ENCODE assay signal across 9 mouse cellular contexts in genomic region chr1:135282536-135283286, GRCm38 (mm10). TPM values are rescaled to one million over a fixed set of nuclear protein-coding genes. Genes with fewer than 3 reads are reported as not detected.
A peak's percentile ranks its signal among the peaks of the same experiment; 100 is the strongest.
DNase-seq lines count a peak whose midpoint lies in the region; ATAC-seq and TF ChIP-seq lines count a peak whose summit lies in the region.
"Had no signal": no experiment of that assay in that cellular context is flagged by ENCODE, and none has a peak within 500 bp of the region (broad histone marks: within the 10 kb centered on the region; RNA-seq: fewer than 3 reads in every experiment).

No protein-coding gene starts in this region.

- no peak for TF ChIP-seq CTCF in CH12.LX (conservative IDR thresholded peaks at IDR 0.05 in 1 of 2, IDR thresholded peaks at IDR 0.05 in 1 of 2; ENCODE audit: low read depth in 2 of 2, low read length in 2 of 2)

- peak overlapping the region; percentile 92 for H3K9ac ChIP-seq in CH12.LX (ENCODE audit: insufficient read depth, low read depth)
- H3K9ac ChIP-seq in forebrain, embryonic 13.5 days, result peak overlapping the region; percentile 94

- no peak overlapping the region; the same call in 1 of the 2 replicates for H3K27ac ChIP-seq in CH12.LX (ENCODE audit: insufficient read depth, low read depth)
- 0 out of 2 replicates have a peak overlapping the region, but pooled peaks have one; percentile 92 for H3K27ac ChIP-seq in forebrain, embryonic 13.5 days

- no peaks in the 10 kb centered on the region for H3K9me3 ChIP-seq in CH12.LX (replicated peaks; ENCODE audit: low read length)
- no peaks in the 10 kb centered on the region for H3K9me3 ChIP-seq in forebrain, embryonic 13.5 days (replicated peaks)

- ATAC-seq in forebrain, embryonic 13.5 days, result no peak

- dilution Hi-C loops in CH12.LX (cut with MboI; ENCODE audit: extremely low pct_ligation_motif_present, extremely low pct_unique_long_range_greater_than_20kb, low sequenced_read_pairs), result no loop called here

- H3K36me3 ChIP-seq in CH12.LX (replicated peaks in 1 of 2; ENCODE audit: control insufficient read depth in 1 of 2, insufficient read depth in 1 of 2, low read length in 1 of 2), result peaks cover 13 to 35% of the 10 kb centered on the region in 2 experiments
- H3K36me3 ChIP-seq in forebrain, embryonic 13.5 days (ENCODE audit: poor library complexity, severe bottlenecking), result peaks cover 11% of the 10 kb centered on the region

- TF ChIP-seq RAD21 in CH12.LX (IDR thresholded peaks at IDR 0.05; ENCODE audit: low read depth, low read length), result no peak

- TF ChIP-seq EP300 in CH12.LX (IDR thresholded peaks at IDR 0.05; ENCODE audit: low read length), result no peak

- H3K4me2 ChIP-seq in CH12.LX (ENCODE audit: insufficient read depth, low read depth, poor library complexity, severe bottlenecking), result peak overlapping the region; percentile 57
- peak overlapping the region; percentile 87 for H3K4me2 ChIP-seq in forebrain, embryonic 13.5 days

- 34% methylated on average over 13 of the region's 13 CpGs for WGBS in forebrain, embryonic 13.5 days

- no peaks in the 10 kb centered on the region for H3K27me3 ChIP-seq in CH12.LX (replicated peaks)
- H3K27me3 ChIP-seq in forebrain, embryonic 13.5 days, result no peaks in the 10 kb centered on the region

- TF ChIP-seq POLR2A in CH12.LX (IDR thresholded peaks at IDR 0.05; ENCODE audit: low read depth, low read length), result no peak

- DNase-seq in 3134 (ENCODE audit: extremely low read depth, insufficient read length, low spot score) (peak; percentile 30), CH12.LX (ENCODE audit: extremely low read depth) (peak; percentile 49)
- DNase-seq in hindlimb bud, embryonic 11.5 days (ENCODE audit: extremely low spot score, low read depth, low spot score), result peak; percentile 12
- peak; percentile 82 for DNase-seq in lung, postnatal 36 days
- no peak for DNase-seq in frontal cortex, postnatal 10 days (ENCODE audit: low spot score in 2 of 2)
- DNase-seq in cerebellum, adult 8-10 months, result no peak
- DNase-seq in right cerebral cortex, postnatal 14 days, result no peak

- peak overlapping the region; percentile 72 to 93 (median 91) for H3K4me3 ChIP-seq in CH12.LX (replicated peaks in 1 of 3; ENCODE audit: low read depth in 2 of 3, low read length in 2 of 3, poor library complexity in 1 of 3)
- peak overlapping the region; percentile 83 for H3K4me3 ChIP-seq in forebrain, embryonic 13.5 days

- H3K79me2 ChIP-seq in CH12.LX (replicated peaks; ENCODE audit: control insufficient read depth, extremely low read depth, insufficient read depth, poor library complexity, severe bottlenecking), result peaks cover 33% of the 10 kb centered on the region

- in situ Hi-C loops in CH12.LX (cut with MboI; ENCODE audit: low pct_ligation_motif_present, low pct_unique_long_range_greater_than_20kb, low sequenced_read_pairs), result no loop called here

- H3K4me1 ChIP-seq in CH12.LX (ENCODE audit: control insufficient read depth in 1 of 2, insufficient read depth in 2 of 2), result peaks cover 3 to 30% of the 10 kb centered on the region in 2 experiments; a peak in 3 of 4 replicates
- H3K4me1 ChIP-seq in forebrain, embryonic 13.5 days, result peaks cover 28% of the 10 kb centered on the region

TF ChIP-seq in CH12.LX, 34 proteins besides CTCF, POLR2A, EP300 and RAD21:
- no peak for TF ChIP-seq SMC3 (IDR thresholded peaks at IDR 0.05; ENCODE audit: low read depth, low read length)
- TF ChIP-seq POLR2AphosphoS2 (IDR thresholded peaks at IDR 0.05; ENCODE audit: low read depth, low read length), result no peak
- no peak for TF ChIP-seq GABPA (IDR thresholded peaks at IDR 0.05; ENCODE audit: insufficient replicate concordance, low read depth, low read length)
- no peak for TF ChIP-seq ZMIZ1 (IDR thresholded peaks at IDR 0.05; ENCODE audit: low read depth, low read length)
- no peak for TF ChIP-seq MAZ (IDR thresholded peaks at IDR 0.05; ENCODE audit: low read depth, low read length)
- no peak for TF ChIP-seq ELF1 (IDR thresholded peaks at IDR 0.05; ENCODE audit: low read depth, low read length)
- TF ChIP-seq MAX (IDR thresholded peaks at IDR 0.05; ENCODE audit: low read length), result no peak; the same call in 1 of the 2 replicates
- TF ChIP-seq JUND (conservative IDR thresholded peaks at IDR 0.05; ENCODE audit: low read depth, low read length), result no peak
- peak; percentile 30; the same call in 1 of the 2 replicates for TF ChIP-seq BHLHE40 (IDR thresholded peaks at IDR 0.05; ENCODE audit: low read depth, low read length)
- TF ChIP-seq CHD1 (IDR thresholded peaks at IDR 0.05; ENCODE audit: low read depth, low read length), result peak; percentile 84; the same call in 1 of the 2 replicates
- TF ChIP-seq UBTF (IDR thresholded peaks at IDR 0.05; ENCODE audit: low read depth, low read length), result no peak
- peak; percentile 70; the same call in 1 of the 2 replicates for TF ChIP-seq MYC (IDR thresholded peaks at IDR 0.05; ENCODE audit: low read depth, low read length)
- no peak for TF ChIP-seq CHD2 (IDR thresholded peaks at IDR 0.05; ENCODE audit: low read length)
- TF ChIP-seq TCF12 (IDR thresholded peaks at IDR 0.05; ENCODE audit: low read depth, low read length), result no peak
- no peak for TF ChIP-seq E2F4 (IDR thresholded peaks at IDR 0.05; ENCODE audit: insufficient replicate concordance, low read depth, low read length)
- TF ChIP-seq NELFE (IDR thresholded peaks at IDR 0.05; ENCODE audit: low read depth, low read length), result no peak
- TF ChIP-seq NRF1 (IDR thresholded peaks at IDR 0.05; ENCODE audit: low read depth, low read length), result no peak
- TF ChIP-seq KAT2A (IDR thresholded peaks at IDR 0.05; ENCODE audit: insufficient replicate concordance, low read length), result no peak
- no peak for TF ChIP-seq ZNF384 (IDR thresholded peaks at IDR 0.05; ENCODE audit: low read depth, low read length)
- TF ChIP-seq USF2 (conservative IDR thresholded peaks at IDR 0.05; ENCODE audit: low read depth, low read length), result no peak
- peak; percentile 91 for TF ChIP-seq MXI1 (IDR thresholded peaks at IDR 0.05; ENCODE audit: low read depth, low read length)

RNA-seq across cellular contexts. Expression of gene Rnpep, which starts 1.2 kb away (rescaled TPM):
- total RNA-seq in CH12.LX (2012; rRNA removed) (72.6 and 78.7 TPM in 2 replicates), CH12.LX (2014; rRNA removed) (73.8 and 77.1 TPM in 2 replicates)
- 118 and 123 TPM in 2 replicates for polyA plus RNA-seq in CH12.LX (2012; ENCODE audit: insufficient read length, low read depth)
- polyA plus RNA-seq in forebrain, embryonic 13.5 days (2015; fragmentation: Nextera tagmentation; extraction: Ambion mirVana), result 86.2 and 90.3 TPM in 2 replicates

RNA-seq across cellular contexts. Expression of gene Elf3, which starts 24.3 kb away (rescaled TPM):
- total RNA-seq in CH12.LX (2012; rRNA removed), result 26.0 and 28.6 TPM in 2 replicates
- total RNA-seq in CH12.LX (2014; rRNA removed), result 13.1 and 14.6 TPM in 2 replicates
- 46.9 and 52.1 TPM in 2 replicates for polyA plus RNA-seq in CH12.LX (2012; ENCODE audit: insufficient read length, low read depth)
- 0.22 and 0.34 TPM in 2 replicates for polyA plus RNA-seq in forebrain, embryonic 13.5 days (2015; fragmentation: Nextera tagmentation; extraction: Ambion mirVana)
- total RNA-seq: layer of hippocampus, postnatal 14 days had no signal

RNA-seq across cellular contexts. Expression of gene Timm17a, which starts 30.9 kb away (rescaled TPM):
- 126 and 180 TPM in 2 replicates for total RNA-seq in CH12.LX (2012; rRNA removed)
- 238 and 272 TPM in 2 replicates for total RNA-seq in CH12.LX (2014; rRNA removed)
- polyA plus RNA-seq in CH12.LX (2012; ENCODE audit: insufficient read length, low read depth), result 341 and 372 TPM in 2 replicates
- polyA plus RNA-seq in forebrain, embryonic 13.5 days (2015; fragmentation: Nextera tagmentation; extraction: Ambion mirVana), result 167 and 179 TPM in 2 replicates

RNA-seq across cellular contexts. Expression of gene Lmod1, which starts 41.9 kb away (rescaled TPM):
- total RNA-seq in CH12.LX (2012; rRNA removed) (not detected in 2 replicates), CH12.LX (2014; rRNA removed) (not detected in 2 replicates)
- not detected in 2 replicates for polyA plus RNA-seq in CH12.LX (2012; ENCODE audit: insufficient read length, low read depth)
- polyA plus RNA-seq in forebrain, embryonic 13.5 days (2015; fragmentation: Nextera tagmentation; extraction: Ambion mirVana), result 0.22 and 0.30 TPM in 2 replicates

Comparison
In these comparisons a context has a peak if more than half of its experiments do, and no peak if none do; other contexts are left out.
1. DNase-seq: peak in 3134 (single experiment), CH12.LX (single experiment), hindlimb bud, embryonic 11.5 days (single experiment) and lung, postnatal 36 days (single experiment); none in frontal cortex, postnatal 10 days (0 of 2), cerebellum, adult 8-10 months (single experiment) and right cerebral cortex, postnatal 14 days (single experiment).
2. RNA of gene Elf3, which starts 24.3 kb away (polyA plus RNA-seq): 46.9 to 52.1 TPM in CH12.LX; 0.22 to 0.34 TPM in forebrain, embryonic 13.5 days; every median in the first group is over 10 times any median in the second.